Mouse (Mus musculus) ES-Bruce4 (cell line): ENCODE measurements around the gene Slc5a11.

Experiments
- CTCF ChIP-seq: IDR thresholded peaks from one replicate; pipeline ENCODE4 v1.8.1; 2011; ENCODE audit warnings: low read depth, low read length
- EP300 ChIP-seq: IDR thresholded peaks from 2 replicates; pipeline ENCODE4 v1.6.1; 2011; ENCODE audit warnings: low read depth, low read length; ENCODE audit not compliant: insufficient read depth
- POLR2A ChIP-seq: IDR thresholded peaks from one replicate; pipeline ENCODE4 v1.8.1; 2011; ENCODE audit warnings: low read length; ENCODE audit not compliant: insufficient read depth

DNA sequence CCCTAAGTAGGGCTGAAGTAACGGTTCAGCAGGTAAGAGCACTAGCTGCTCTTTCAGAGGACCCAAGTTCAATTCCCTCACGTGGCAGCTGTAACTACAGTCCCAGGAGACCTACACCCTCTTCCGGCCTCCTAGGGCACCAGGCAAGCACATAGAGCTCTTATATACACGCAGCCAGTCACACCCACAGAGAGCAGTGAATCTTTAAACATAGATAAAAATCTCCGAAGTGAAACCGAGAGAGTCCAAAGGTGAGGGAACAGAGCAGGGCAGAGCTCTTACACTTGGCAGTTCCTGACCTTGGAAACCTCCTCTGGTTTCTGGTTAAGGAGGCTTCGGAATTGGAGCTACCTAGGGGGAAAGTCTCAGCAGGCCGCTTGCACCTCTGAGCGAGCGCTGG lies 15.9 kb upstream of the Slc5a11 start:
- no peak for TF ChIP-seq POLR2A
- TF ChIP-seq CTCF: no peak
- no peak for TF ChIP-seq EP300
